Mouse (Mus musculus): ENCODE results near the gene Sars2. TPM values are rescaled to one million over a fixed set of nuclear protein-coding genes. Genes with fewer than 3 reads are reported as not detected.

The Sars2 gene
- polyA plus RNA-seq, 1 experiment: 21.5 TPM

DNA sequence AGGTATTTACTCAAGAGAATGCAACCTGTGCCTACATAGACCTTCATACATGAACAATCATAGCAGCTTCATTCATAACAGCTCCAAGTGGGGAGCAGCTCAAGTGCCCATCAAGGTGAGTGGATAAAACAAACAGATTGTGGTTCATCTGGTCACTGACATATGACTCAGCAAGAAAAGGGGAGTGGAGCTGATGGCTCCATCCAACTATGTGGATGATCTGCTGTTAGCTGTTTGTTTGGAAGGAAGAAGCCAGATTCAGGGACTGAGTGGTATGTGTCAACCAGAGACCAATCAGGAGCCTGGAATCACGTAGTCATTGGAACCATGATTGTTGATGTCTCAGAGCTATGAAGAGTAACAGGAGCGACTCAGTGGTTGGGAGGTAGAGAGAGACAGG is 17.2 kb upstream of the Sars2 start:
- Histone ChIP-seq H3K4me1 (ENCODE audit: control insufficient read depth, insufficient read depth, insufficient read length) (no peaks in the 10 kb centered on the region), H3K36me3 (ENCODE audit: control insufficient read depth, insufficient read depth, low read length) (no peaks in the 10 kb centered on the region), H3K27ac (ENCODE audit: insufficient read depth, low read length) (no peak overlapping the region), H3K4me3 (ENCODE audit: extremely low read depth, insufficient read depth, insufficient read length) (no peak overlapping the region), H3K27me3 (ENCODE audit: control insufficient read depth, insufficient read depth, low read length) (no peaks in the 10 kb centered on the region)
- TF ChIP-seq CTCF (IDR thresholded peaks at IDR 0.05; ENCODE audit: extremely low read depth, insufficient read depth, insufficient read length, insufficient replicate concordance) (no peak), POLR2A (IDR thresholded peaks at IDR 0.05; ENCODE audit: low read depth, low read length) (no peak)
- no peak for DNase-seq (ENCODE audit: low read depth in 1 of 2, low spot score in 2 of 2)
- 93% methylated on average over 2 of the region's 2 CpGs for WGBS

DNA sequence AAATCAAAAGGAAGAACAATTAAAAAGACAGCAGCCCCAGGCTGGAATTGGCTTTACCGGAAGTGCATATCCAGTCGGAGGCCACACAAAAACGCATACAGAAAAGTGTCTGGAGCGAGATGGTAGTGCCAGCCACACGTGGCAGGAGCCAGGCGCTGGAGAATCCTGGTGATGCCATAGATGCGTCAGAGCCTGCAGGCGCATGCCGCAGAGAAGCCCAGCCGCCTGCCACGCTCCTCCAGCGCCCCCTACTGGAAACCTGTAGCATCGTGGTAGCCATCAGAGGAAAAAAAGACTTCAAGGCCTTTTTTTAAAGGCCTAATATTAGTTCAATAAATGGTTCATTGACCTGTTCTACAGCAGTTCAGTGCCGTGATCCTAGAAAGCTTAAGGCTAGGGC is 15.2 kb upstream of the Sars2 start:
- no peak for TF ChIP-seq POLR2A (IDR thresholded peaks at IDR 0.05; ENCODE audit: low read depth, low read length)
- TF ChIP-seq CTCF (IDR thresholded peaks at IDR 0.05; ENCODE audit: extremely low read depth, insufficient read depth, insufficient read length, insufficient replicate concordance): peak; percentile 82; the same call in 1 of the 2 replicates
- no peak overlapping the region for H3K27ac ChIP-seq (ENCODE audit: insufficient read depth, low read length)
- no peaks in the 10 kb centered on the region for H3K4me1 ChIP-seq (ENCODE audit: control insufficient read depth, insufficient read depth, insufficient read length)
- peak in 1 of 2 experiments; percentile 52 for DNase-seq (ENCODE audit: low read depth in 1 of 2, low spot score in 2 of 2)
- no peaks in the 10 kb centered on the region for H3K36me3 ChIP-seq (ENCODE audit: control insufficient read depth, insufficient read depth, low read length)
- H3K4me3 ChIP-seq (ENCODE audit: extremely low read depth, insufficient read depth, insufficient read length): no peak overlapping the region
- H3K27me3 ChIP-seq (ENCODE audit: control insufficient read depth, insufficient read depth, low read length): no peaks in the 10 kb centered on the region
- WGBS: 17% methylated on average over 14 of the region's 14 CpGs

DNA sequence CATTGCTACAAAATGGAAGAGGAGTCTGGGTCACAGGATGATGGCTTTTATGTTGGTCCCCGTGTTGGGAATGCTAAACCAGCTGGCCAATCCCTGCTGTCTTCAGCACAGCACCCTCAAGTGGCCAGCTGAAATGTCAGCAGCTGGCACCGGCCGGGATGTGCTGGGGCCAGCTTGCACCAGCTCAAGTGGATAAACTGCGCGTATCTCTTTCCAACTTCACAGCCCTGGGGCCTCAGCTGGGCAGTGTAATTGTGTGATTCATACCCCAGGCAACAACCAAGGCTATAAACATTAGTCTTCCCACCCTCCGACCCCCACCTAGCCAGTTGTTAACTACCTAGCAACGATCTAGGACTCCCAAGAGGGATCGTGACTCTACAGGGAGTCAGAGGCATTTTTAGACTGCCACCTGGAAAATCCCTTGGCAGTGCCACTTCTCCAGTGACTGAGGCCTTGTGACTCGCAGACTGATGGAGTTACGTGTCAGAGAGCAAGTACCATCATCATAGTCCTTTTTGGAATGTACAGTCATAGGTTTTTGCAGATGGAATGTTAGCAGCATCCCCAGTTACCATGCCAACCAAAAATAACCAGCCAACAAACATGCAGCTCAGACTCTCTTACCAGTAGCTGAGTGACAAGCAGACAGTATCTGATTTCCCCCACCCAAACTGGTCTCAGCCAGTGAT is 14.0 kb upstream of the Sars2 start:
- Histone ChIP-seq H3K4me1 (ENCODE audit: control insufficient read depth, insufficient read depth, insufficient read length) (no peaks in the 10 kb centered on the region; the same call in none of the 2 replicates), H3K27ac (ENCODE audit: insufficient read depth, low read length) (no peak overlapping the region), H3K4me3 (ENCODE audit: extremely low read depth, insufficient read depth, insufficient read length) (no peak overlapping the region), H3K36me3 (ENCODE audit: control insufficient read depth, insufficient read depth, low read length) (no peaks in the 10 kb centered on the region), H3K27me3 (ENCODE audit: control insufficient read depth, insufficient read depth, low read length) (no peaks in the 10 kb centered on the region)
- DNase-seq (ENCODE audit: low read depth in 1 of 2, low spot score in 2 of 2): no peak
- TF ChIP-seq POLR2A (IDR thresholded peaks at IDR 0.05; ENCODE audit: low read depth, low read length) (no peak), CTCF (IDR thresholded peaks at IDR 0.05; ENCODE audit: extremely low read depth, insufficient read depth, insufficient read length, insufficient replicate concordance) (no peak)
- WGBS: 79% methylated on average over 10 of the region's 10 CpGs

DNA sequence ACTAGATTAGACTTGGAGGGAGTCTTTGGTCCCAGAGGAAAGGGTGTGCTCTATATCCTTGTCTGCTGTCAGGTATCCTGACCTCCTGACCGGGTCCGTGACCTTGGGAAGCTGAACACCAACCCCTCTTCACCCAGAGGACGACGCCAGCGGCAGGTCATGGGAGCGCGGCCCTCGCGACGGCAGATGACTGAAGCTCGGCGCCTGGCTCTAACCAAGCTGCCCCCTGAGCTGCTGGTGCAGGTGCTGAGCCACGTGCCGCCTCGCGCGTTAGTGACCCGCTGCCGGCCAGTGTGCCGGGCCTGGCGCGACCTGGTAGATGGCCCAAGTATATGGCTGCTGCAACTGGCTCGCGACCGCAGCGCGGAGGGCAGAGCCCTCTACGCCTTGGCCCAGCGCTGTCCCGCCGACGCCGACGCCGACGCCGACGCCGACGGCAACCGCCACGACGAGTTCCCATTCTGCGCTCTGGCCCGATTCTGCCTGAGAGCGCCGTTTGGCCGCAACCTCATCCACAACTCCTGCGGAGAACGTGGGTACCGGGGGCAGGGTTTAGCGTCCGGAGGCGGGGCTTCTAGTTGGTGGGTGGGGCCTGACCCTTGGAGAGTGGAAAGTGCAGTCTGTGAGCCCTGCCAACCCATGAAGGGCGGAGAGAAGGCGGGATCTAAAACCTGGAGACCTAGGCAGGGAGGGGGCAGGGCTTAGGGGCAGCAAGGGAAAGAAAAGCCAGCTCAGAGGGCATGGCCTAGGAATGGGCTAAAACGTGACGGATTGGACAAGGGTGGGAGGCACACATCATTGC is 9.2 kb upstream of the Sars2 start:
- Histone ChIP-seq H3K4me3 (ENCODE audit: extremely low read depth, insufficient read depth, insufficient read length) (peak overlapping the region; percentile 37; the same call in 1 of the 2 replicates), H3K27me3 (ENCODE audit: control insufficient read depth, insufficient read depth, low read length) (no peaks in the 10 kb centered on the region), H3K27ac (ENCODE audit: insufficient read depth, low read length) (no peak overlapping the region), H3K36me3 (ENCODE audit: control insufficient read depth, insufficient read depth, low read length) (no peaks in the 10 kb centered on the region), H3K4me1 (ENCODE audit: control insufficient read depth, insufficient read depth, insufficient read length) (no peaks in the 10 kb centered on the region; the same call in none of the 2 replicates)
- TF ChIP-seq CTCF (IDR thresholded peaks at IDR 0.05; ENCODE audit: extremely low read depth, insufficient read depth, insufficient read length, insufficient replicate concordance) (no peak), POLR2A (IDR thresholded peaks at IDR 0.05; ENCODE audit: low read depth, low read length) (no peak)
- 24% methylated on average over 58 of the region's 58 CpGs for WGBS
- peak; percentile 35 to 61 for DNase-seq (ENCODE audit: low read depth in 1 of 2, low spot score in 2 of 2)

DNA sequence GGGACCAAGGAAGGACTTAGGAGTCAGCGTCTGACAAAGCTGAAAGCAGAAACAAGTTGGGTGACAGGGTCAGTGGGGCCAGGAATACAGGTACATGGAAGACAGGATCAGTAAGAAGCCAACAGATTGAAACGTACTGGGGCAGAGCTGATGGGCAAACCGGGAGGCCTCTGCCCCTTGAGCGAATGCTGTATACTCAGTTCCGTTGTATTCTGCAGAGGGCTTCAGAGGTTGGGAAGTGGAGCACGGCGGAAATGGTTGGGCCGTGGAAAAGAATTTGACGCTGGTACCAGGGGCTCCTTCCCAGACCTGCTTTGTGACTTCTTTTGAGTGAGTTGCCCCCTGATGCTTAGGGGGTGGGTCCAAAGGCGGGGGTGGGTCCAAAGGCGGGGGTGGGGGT is 8.6 kb upstream of the Sars2 start:
- TF ChIP-seq CTCF (IDR thresholded peaks at IDR 0.05; ENCODE audit: extremely low read depth, insufficient read depth, insufficient read length, insufficient replicate concordance) (no peak), POLR2A (IDR thresholded peaks at IDR 0.05; ENCODE audit: low read depth, low read length) (no peak)
- H3K27ac ChIP-seq (ENCODE audit: insufficient read depth, low read length): no peak overlapping the region
- no peaks in the 10 kb centered on the region; the same call in none of the 2 replicates for H3K4me1 ChIP-seq (ENCODE audit: control insufficient read depth, insufficient read depth, insufficient read length)
- no peak for DNase-seq (ENCODE audit: low read depth in 1 of 2, low spot score in 2 of 2)
- H3K27me3 ChIP-seq (ENCODE audit: control insufficient read depth, insufficient read depth, low read length): no peaks in the 10 kb centered on the region
- H3K4me3 ChIP-seq (ENCODE audit: extremely low read depth, insufficient read depth, insufficient read length): no peak overlapping the region
- 34% methylated on average over 11 of the region's 11 CpGs for WGBS
- H3K36me3 ChIP-seq (ENCODE audit: control insufficient read depth, insufficient read depth, low read length): no peaks in the 10 kb centered on the region

DNA sequence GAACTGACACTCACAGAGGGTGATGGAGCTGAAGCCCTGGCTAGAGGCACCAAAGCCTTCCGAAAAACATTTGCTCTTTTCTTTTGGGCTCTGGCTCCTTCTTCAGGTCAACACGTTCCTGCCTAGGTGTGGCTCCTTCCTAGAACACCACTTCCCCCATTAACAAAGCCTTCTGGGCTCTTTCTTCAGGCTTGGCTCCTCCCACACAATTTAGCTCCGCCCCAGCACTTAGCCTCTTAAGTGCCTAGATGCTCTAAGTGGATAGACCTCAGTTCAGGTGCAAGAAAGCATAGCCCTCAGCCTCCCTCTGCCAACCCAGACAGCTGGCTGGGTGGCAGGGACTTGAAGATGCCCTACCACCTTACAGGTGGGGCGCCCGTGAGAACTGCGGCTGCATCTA is 6.1 kb upstream of the Sars2 start:
- no peaks in the 10 kb centered on the region; the same call in none of the 2 replicates for H3K4me1 ChIP-seq (ENCODE audit: control insufficient read depth, insufficient read depth, insufficient read length)
- TF ChIP-seq CTCF (IDR thresholded peaks at IDR 0.05; ENCODE audit: extremely low read depth, insufficient read depth, insufficient read length, insufficient replicate concordance) (no peak), POLR2A (IDR thresholded peaks at IDR 0.05; ENCODE audit: low read depth, low read length) (no peak)
- no peak for DNase-seq (ENCODE audit: low read depth in 1 of 2, low spot score in 2 of 2)
- WGBS: 83% methylated on average over 6 of the region's 6 CpGs
- H3K27ac ChIP-seq (ENCODE audit: insufficient read depth, low read length): no peak overlapping the region
- H3K4me3 ChIP-seq (ENCODE audit: extremely low read depth, insufficient read depth, insufficient read length): no peak overlapping the region
- no peaks in the 10 kb centered on the region for H3K36me3 ChIP-seq (ENCODE audit: control insufficient read depth, insufficient read depth, low read length)
- H3K27me3 ChIP-seq (ENCODE audit: control insufficient read depth, insufficient read depth, low read length): no peaks in the 10 kb centered on the region

All from spleen, adult 2 months (tissue).